Mouse (Mus musculus): ENCODE results near the gene Fam166b. TPM values are rescaled to one million over a fixed set of nuclear protein-coding genes. Genes with fewer than 3 reads are reported as not detected.

Gene Fam166b
- polyA plus RNA-seq, 1 experiment from 2014 or later = not detected

GRCm38 (mm10) chr4:43419801-43420281 lies 9.1 kb downstream of the Fam166b start:
- Histone ChIP-seq H3K4me2 (no peak overlapping the region), H3K27me3 (peaks cover 9% of the 10 kb centered on the region), H3K36me3 (replicated peaks) (0 out of 2 replicates have a peak, but pooled peaks cover 9% of the 10 kb centered on the region), H3K9ac (no peak overlapping the region), H3K9me3 (replicated peaks) (no peaks in the 10 kb centered on the region), H3K27ac (replicated peaks) (no peak overlapping the region), H3K4me1 (replicated peaks) (peaks cover 10% of the 10 kb centered on the region; the same call in 1 of the 2 replicates), H3K4me3 (replicated peaks) (no peak overlapping the region)
- 36% methylated on average over 9 of the region's 9 CpGs for WGBS (ENCODE audit: insufficient replicate concordance)
- no peak for ATAC-seq (ENCODE audit: insufficient read depth)

- no peak overlapping the region for H3K4me3 ChIP-seq (replicated peaks)
- no peak for ATAC-seq (ENCODE audit: insufficient read depth)
- 60% methylated on average over 15 of the region's 15 CpGs for WGBS (ENCODE audit: insufficient replicate concordance)
- H3K9ac ChIP-seq = no peak overlapping the region
- H3K9me3 ChIP-seq (replicated peaks) = no peaks in the 10 kb centered on the region
- H3K4me1 ChIP-seq (replicated peaks) = peaks cover 10% of the 10 kb centered on the region; the same call in 1 of the 2 replicates
- 0 out of 2 replicates have a peak, but pooled peaks cover 6% of the 10 kb centered on the region for H3K36me3 ChIP-seq (replicated peaks)
- no peak overlapping the region for H3K27ac ChIP-seq (replicated peaks)
- H3K27me3 ChIP-seq = peaks cover 1% of the 10 kb centered on the region; the same call in 1 of the 2 replicates
- no peak overlapping the region for H3K4me2 ChIP-seq
Observed at GRCm38 (mm10) chr4:43418973-43419656, 9.8 kb downstream of the Fam166b start.

GRCm38 (mm10) chr4:43418450-43418849 lies 10.5 kb downstream of the Fam166b start:
- 58% methylated on average over 4 of the region's 4 CpGs for WGBS (ENCODE audit: insufficient replicate concordance)
- Histone ChIP-seq H3K4me2 (no peak overlapping the region), H3K36me3 (replicated peaks) (0 out of 2 replicates have a peak, but pooled peaks cover 6% of the 10 kb centered on the region), H3K4me3 (replicated peaks) (no peak overlapping the region), H3K27ac (replicated peaks) (no peak overlapping the region), H3K27me3 (no peaks in the 10 kb centered on the region), H3K4me1 (replicated peaks) (peaks cover 10% of the 10 kb centered on the region; the same call in 1 of the 2 replicates), H3K9me3 (replicated peaks) (no peaks in the 10 kb centered on the region), H3K9ac (no peak overlapping the region)
- ATAC-seq (ENCODE audit: insufficient read depth) = no peak

DNA sequence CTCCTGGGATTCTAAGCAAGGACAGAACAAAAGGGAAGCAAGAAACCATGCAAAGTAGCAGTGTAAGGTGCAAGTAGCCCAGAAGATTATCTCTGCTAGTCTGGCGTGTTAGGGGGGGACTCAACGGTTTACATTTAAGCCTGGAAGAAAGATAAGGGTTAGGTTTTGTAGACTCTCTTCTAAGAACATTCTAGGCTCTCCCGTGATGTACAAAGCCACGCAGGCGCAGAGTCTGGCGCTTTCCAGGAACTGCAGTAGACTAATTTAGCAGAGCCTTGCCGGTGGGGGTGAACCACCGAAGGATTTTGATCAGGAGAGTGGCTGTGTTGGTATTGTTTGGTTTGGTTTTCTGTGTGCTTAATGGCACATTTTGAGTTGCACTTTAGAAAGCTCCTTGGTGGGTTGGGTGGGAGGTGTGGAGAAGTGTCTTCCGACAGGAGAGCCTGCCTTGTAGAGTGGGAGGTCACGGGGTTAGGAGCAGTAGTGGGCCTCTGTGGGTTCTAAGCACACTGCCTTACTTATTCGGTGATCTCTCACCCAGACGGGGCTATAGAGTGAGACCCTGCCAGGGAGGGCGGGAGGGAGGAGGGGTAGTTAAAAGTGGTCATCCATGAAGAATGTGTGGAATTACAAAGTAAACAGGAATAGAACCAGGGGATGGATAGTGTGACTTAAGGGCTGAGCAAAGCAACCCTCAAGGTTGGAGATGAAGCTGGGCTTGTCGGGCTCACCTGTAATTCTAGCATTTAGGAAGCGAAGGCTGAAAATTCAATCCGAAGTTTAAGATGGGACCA lies 11.5 kb downstream of the Fam166b start:
- Histone ChIP-seq H3K36me3 (replicated peaks) (0 out of 2 replicates have a peak, but pooled peaks cover 6% of the 10 kb centered on the region), H3K27me3 (no peaks in the 10 kb centered on the region), H3K9ac (no peak overlapping the region), H3K27ac (replicated peaks) (no peak overlapping the region; the same call in 1 of the 2 replicates), H3K9me3 (replicated peaks) (no peaks in the 10 kb centered on the region), H3K4me1 (replicated peaks) (peaks cover 10% of the 10 kb centered on the region; the same call in 1 of the 2 replicates), H3K4me2 (no peak overlapping the region), H3K4me3 (replicated peaks) (no peak overlapping the region)
- ATAC-seq (ENCODE audit: insufficient read depth) = peak; percentile 47; the same call in 1 of the 2 replicates
- WGBS (ENCODE audit: insufficient replicate concordance) = 43% methylated on average over 16 of the region's 16 CpGs

DNA sequence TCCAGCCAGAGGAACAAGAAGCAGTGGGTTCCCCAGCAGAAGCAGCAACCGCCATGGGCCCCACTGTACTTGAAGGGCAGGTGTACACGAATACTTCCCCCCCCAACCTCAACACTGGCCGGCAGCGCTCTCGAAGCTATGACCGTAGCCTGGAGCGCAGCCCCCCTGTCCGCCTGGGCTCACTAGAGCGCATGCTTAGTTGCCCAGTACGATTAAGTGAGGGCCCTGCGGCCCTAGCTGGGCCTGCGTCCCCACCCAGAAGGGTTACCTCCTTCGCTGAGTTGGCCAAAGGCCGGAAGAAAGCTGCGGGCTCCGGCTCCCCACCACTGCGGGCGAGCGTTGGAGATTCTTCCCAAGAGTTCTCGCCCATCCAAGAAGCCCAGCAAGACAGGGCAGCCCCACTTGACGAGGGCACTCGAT lies 12.9 kb downstream of the Fam166b start:
- H3K36me3 ChIP-seq (replicated peaks) = no peaks in the 10 kb centered on the region
- no peak for ATAC-seq (ENCODE audit: insufficient read depth)
- no peak overlapping the region for H3K4me2 ChIP-seq
- WGBS (ENCODE audit: insufficient replicate concordance) = 82% methylated on average over 22 of the region's 22 CpGs
- peaks cover 10% of the 10 kb centered on the region; the same call in 1 of the 2 replicates for H3K4me1 ChIP-seq (replicated peaks)
- H3K4me3 ChIP-seq (replicated peaks) = no peak overlapping the region
- H3K27me3 ChIP-seq = no peaks in the 10 kb centered on the region
- H3K9me3 ChIP-seq (replicated peaks) = no peaks in the 10 kb centered on the region
- H3K9ac ChIP-seq = no peak overlapping the region
- H3K27ac ChIP-seq (replicated peaks) = no peak overlapping the region

GRCm38 (mm10) chr4:43415221-43416070 lies 13.5 kb downstream of the Fam166b start:
- H3K27ac ChIP-seq (replicated peaks) = no peak overlapping the region
- ATAC-seq (ENCODE audit: insufficient read depth) = no peak
- no peak overlapping the region for H3K4me2 ChIP-seq
- peaks cover 8% of the 10 kb centered on the region; the same call in 1 of the 2 replicates for H3K4me1 ChIP-seq (replicated peaks)
- H3K36me3 ChIP-seq (replicated peaks) = no peaks in the 10 kb centered on the region
- H3K4me3 ChIP-seq (replicated peaks) = no peak overlapping the region
- H3K9ac ChIP-seq = no peak overlapping the region
- 77% methylated on average over 29 of the region's 29 CpGs for WGBS (ENCODE audit: insufficient replicate concordance)
- no peaks in the 10 kb centered on the region for H3K9me3 ChIP-seq (replicated peaks)
- H3K27me3 ChIP-seq = no peaks in the 10 kb centered on the region

DNA sequence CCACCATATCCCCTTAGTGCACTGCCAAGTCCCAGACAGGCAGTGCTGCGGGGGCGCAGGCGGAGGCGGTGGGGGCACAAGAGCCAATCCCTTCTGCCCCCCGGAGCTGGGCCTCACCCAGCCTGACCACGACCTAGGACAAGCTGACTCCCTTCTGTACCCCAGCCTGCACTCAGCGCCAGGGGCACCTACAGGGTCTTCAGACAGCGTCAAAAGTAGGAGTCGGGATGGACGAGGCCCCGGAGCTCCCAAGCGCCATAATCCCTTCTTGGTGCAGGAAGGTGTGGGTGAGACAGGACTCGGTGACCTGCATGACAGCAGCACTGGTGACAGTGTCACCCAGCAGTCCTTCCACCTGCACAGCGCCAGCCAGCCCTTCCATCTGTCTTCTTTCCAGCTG lies 14.2 kb downstream of the Fam166b start:
- ATAC-seq (ENCODE audit: insufficient read depth) = no peak
- 76% methylated on average over 14 of the region's 14 CpGs for WGBS (ENCODE audit: insufficient replicate concordance)

DNA sequence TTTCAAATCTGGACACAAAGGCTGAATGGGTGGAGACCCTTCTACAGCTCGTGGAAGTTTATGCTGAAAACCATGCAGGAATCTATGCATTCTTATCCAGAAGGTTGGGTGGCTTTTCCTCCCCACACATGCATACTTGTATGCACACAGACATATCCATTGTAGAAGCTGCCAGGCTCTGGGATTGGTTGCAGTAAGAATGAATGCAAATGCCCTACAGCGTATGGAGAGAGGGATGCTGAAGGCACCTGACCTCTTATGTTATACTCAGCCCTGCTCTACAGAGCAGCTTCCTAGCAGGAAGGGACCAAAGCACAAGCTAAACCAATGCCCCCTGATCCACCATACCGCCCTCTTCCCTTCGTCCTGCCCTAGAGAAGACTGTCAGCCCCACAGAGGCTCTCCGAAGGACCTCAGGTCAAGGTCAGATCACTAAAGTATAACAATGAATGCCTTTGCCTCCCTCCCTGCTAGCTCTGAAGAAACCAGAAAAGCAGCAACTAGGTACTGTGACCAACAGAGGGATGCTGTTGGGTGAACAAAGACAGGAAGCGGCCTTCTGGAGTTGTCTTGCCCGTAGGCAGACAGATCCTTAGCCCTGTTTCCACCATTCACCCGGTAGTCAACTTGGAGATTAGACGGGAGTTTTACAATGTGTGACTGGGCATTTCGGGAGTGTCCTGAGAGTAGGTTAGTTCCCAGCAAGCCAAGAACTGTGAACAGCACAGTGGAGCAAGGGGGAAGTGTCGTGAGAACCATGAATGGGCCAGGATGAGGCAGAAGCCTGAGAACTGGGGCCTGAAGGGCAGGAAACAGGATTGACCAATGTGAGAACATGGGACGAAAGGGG lies 21.6 kb downstream of the Fam166b start:
- no peak overlapping the region for H3K9ac ChIP-seq

More for the DNA sequence above, 14.2 kb downstream of the Fam166b start:
- no peak overlapping the region for H3K4me3 ChIP-seq (replicated peaks)
- no peaks in the 10 kb centered on the region for H3K9me3 ChIP-seq (replicated peaks)
- H3K36me3 ChIP-seq (replicated peaks) = no peaks in the 10 kb centered on the region
- H3K9ac ChIP-seq = no peak overlapping the region
- H3K27ac ChIP-seq (replicated peaks) = no peak overlapping the region
- H3K4me2 ChIP-seq = no peak overlapping the region
- H3K27me3 ChIP-seq = no peaks in the 10 kb centered on the region
- peaks cover 3% of the 10 kb centered on the region; the same call in 1 of the 2 replicates for H3K4me1 ChIP-seq (replicated peaks)

DNA sequence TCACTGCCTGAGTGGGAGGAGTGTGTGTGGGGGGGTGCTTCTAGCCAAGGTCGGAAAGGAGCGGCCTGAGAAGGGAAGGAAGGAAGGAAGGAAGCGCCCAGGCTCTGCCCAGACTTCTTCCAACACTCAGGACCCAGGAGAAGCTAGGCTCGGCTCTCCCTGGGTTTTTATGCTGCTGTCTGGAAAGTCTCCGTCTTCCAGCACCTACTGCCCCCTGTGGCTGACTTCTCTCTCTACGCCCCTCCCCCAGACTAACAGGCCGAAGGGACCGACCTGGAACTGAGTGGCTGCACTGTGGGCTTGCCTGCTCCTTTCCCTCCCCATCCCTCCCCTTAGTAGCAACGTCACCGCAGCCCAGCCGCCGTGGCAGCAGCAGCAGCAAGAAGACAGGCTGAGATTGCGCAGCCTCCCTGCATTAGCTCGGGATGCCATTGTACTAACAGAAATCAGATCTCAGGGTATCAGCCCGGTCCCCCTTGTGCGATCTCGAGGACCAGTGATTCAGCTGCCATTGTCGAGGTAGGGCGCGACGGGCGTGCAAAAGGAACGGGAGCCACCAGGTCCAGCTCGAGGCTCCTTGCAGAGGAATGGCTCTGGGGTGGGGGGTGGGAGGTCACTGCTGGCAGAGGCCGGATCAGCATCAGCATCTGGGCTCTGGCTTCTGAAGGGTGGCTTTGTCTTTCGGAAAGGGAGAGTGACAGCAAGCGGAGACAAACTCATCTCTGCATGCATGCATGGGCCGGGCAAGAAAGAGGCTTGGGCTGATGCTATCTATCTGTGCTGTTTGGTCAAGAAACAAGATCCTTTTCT lies 22.6 kb downstream of the Fam166b start:
- H3K27me3 ChIP-seq = peaks cover 30% of the 10 kb centered on the region
- no peaks in the 10 kb centered on the region for H3K9me3 ChIP-seq (replicated peaks)
- 3% methylated on average over 28 of the region's 28 CpGs for WGBS (ENCODE audit: insufficient replicate concordance)
- H3K9ac ChIP-seq = no peak overlapping the region
- H3K4me3 ChIP-seq (replicated peaks) = peak overlapping the region; percentile 20; the same call in 1 of the 2 replicates
- H3K4me1 ChIP-seq (replicated peaks) = no peaks in the 10 kb centered on the region
- H3K27ac ChIP-seq (replicated peaks) = no peak overlapping the region
- peak overlapping the region; percentile 35 for H3K4me2 ChIP-seq
- no peaks in the 10 kb centered on the region for H3K36me3 ChIP-seq (replicated peaks)
- peak; percentile 52; the same call in 1 of the 2 replicates for ATAC-seq (ENCODE audit: insufficient read depth)

More for the DNA sequence above, 21.6 kb downstream of the Fam166b start:
- 54% methylated on average over 12 of the region's 12 CpGs for WGBS (ENCODE audit: insufficient replicate concordance)
- H3K36me3 ChIP-seq (replicated peaks) = no peaks in the 10 kb centered on the region
- H3K4me3 ChIP-seq (replicated peaks) = no peak overlapping the region
- no peak overlapping the region for H3K27ac ChIP-seq (replicated peaks)
- no peaks in the 10 kb centered on the region for H3K4me1 ChIP-seq (replicated peaks)
- no peak for ATAC-seq (ENCODE audit: insufficient read depth)
- no peaks in the 10 kb centered on the region for H3K9me3 ChIP-seq (replicated peaks)
- H3K27me3 ChIP-seq = peaks cover 30% of the 10 kb centered on the region
- no peak overlapping the region for H3K4me2 ChIP-seq

Measured in liver, embryonic 15.5 days (tissue).